Mouse (Mus musculus) hindbrain, embryonic 13.5 days (tissue): ENCODE measurements at regions not wholly inside any gene's neighbourhood (a gene's known extent, or its start where the extent isn't known, plus 50 kb on each side); places are given as distances from the start of the nearest gene placed in this dataset.

Experiments
- ATAC-seq: fragments of 200-750 bp; cut with Nextera tagmentation; 2 replicates; pipeline ENCODE4 v1.8.0; 2017; ENCODE audit warnings: moderate TSS enrichment; ENCODE audit not compliant: low FRiP score
- H3K27ac ChIP-seq: fragments of 300-500 bp; sonication (generic); 2 replicates; pipeline ENCODE4 v1.5.1; 2015; ENCODE audit warnings: inconsistent platforms, mild to moderate bottlenecking, moderate library complexity
- H3K27me3 ChIP-seq: fragments of 300-500 bp; sonication (generic); 2 replicates; pipeline ENCODE4 v1.6.1; 2015; ENCODE audit warnings: mild to moderate bottlenecking, inconsistent platforms
- H3K36me3 ChIP-seq: fragments of 300-500 bp; sonication (generic); 2 replicates; pipeline ENCODE4 v1.6.1; 2015; ENCODE audit warnings: mild to moderate bottlenecking, inconsistent platforms
- H3K4me1 ChIP-seq: fragments of 300-500 bp; sonication (generic); replicated peaks from 2 replicates; pipeline ENCODE4 v1.6.1; 2015; ENCODE audit warnings: inconsistent platforms
- H3K4me2 ChIP-seq: fragments of 300-500 bp; sonication (generic); 2 replicates; pipeline ENCODE4 v1.6.1; 2015; ENCODE audit warnings: inconsistent platforms, mild to moderate bottlenecking, moderate library complexity
- H3K4me3 ChIP-seq: fragments of 300-500 bp; sonication (generic); 2 replicates; pipeline ENCODE4 v1.5.1; 2015; ENCODE audit warnings: mild to moderate bottlenecking, inconsistent platforms
- H3K9ac ChIP-seq: fragments of 300-500 bp; sonication (generic); 2 replicates; pipeline ENCODE4 v1.6.1; 2015; ENCODE audit warnings: mild to moderate bottlenecking, inconsistent platforms
- H3K9me3 ChIP-seq: fragments of 300-500 bp; sonication (generic); 2 replicates; pipeline ENCODE4 v1.6.1; 2016; ENCODE audit warnings: inconsistent platforms
- WGBS: fragments of 180-500 bp; shearing (Covaris S2); methylation state at CpG from one replicate; pipeline ENCODE4 v1.1.7; 2015; 5-methylcytosine and 5-hydroxymethylcytosine counted together

GRCm38 (mm10) chr16:25060266-25060665 lies 226.4 kb upstream of the Tprg start:
- Histone ChIP-seq H3K4me2 (peak overlapping the region; percentile 73; the same call in 1 of the 2 replicates), H3K27ac (no peak overlapping the region; the same call in 1 of the 2 replicates), H3K9me3 (no peaks in the 10 kb centered on the region), H3K4me1 (peaks cover 18% of the 10 kb centered on the region), H3K27me3 (peaks cover 40% of the 10 kb centered on the region), H3K9ac (no peak overlapping the region), H3K4me3 (no peak overlapping the region), H3K36me3 (no peaks in the 10 kb centered on the region)
- 82% methylated on average over 8 of the region's 8 CpGs for WGBS
- ATAC-seq = no peak

- WGBS = 77% methylated on average over 4 of the region's 4 CpGs
- H3K4me3 ChIP-seq = no peak overlapping the region
- ATAC-seq = no peak
- H3K4me2 ChIP-seq = no peak overlapping the region
- no peak overlapping the region for H3K9ac ChIP-seq
- peaks cover 36% of the 10 kb centered on the region for H3K27me3 ChIP-seq
- peaks cover 18% of the 10 kb centered on the region for H3K4me1 ChIP-seq
- H3K27ac ChIP-seq = no peak overlapping the region
- no peaks in the 10 kb centered on the region for H3K36me3 ChIP-seq
- H3K9me3 ChIP-seq = no peaks in the 10 kb centered on the region
These were observed 225.0 kb upstream of the Tprg start for GRCm38 (mm10) chr16:25061631-25062030.

GRCm38 (mm10) chr16:25063981-25064380 lies 222.6 kb upstream of the Tprg start:
- no peak overlapping the region for H3K9ac ChIP-seq

GRCm38 (mm10) chr16:25064538-25064937 lies 222.1 kb upstream of the Tprg start:
- Histone ChIP-seq H3K36me3 (no peaks in the 10 kb centered on the region), H3K4me3 (no peak overlapping the region), H3K9me3 (no peaks in the 10 kb centered on the region), H3K9ac (no peak overlapping the region), H3K27ac (no peak overlapping the region), H3K4me1 (peaks cover 7% of the 10 kb centered on the region), H3K27me3 (peaks cover 30% of the 10 kb centered on the region), H3K4me2 (no peak overlapping the region)
- 11% methylated on average over 4 of the region's 4 CpGs for WGBS
- peak; percentile 58; the same call in 1 of the 2 replicates for ATAC-seq

More at GRCm38 (mm10) chr16:25063981-25064380, 222.6 kb upstream of the Tprg start:
- Histone ChIP-seq H3K4me1 (peaks cover 9% of the 10 kb centered on the region), H3K9me3 (no peaks in the 10 kb centered on the region), H3K27me3 (peaks cover 30% of the 10 kb centered on the region), H3K36me3 (no peaks in the 10 kb centered on the region), H3K4me2 (no peak overlapping the region), H3K27ac (no peak overlapping the region), H3K4me3 (no peak overlapping the region)
- no peak for ATAC-seq

GRCm38 (mm10) chr16:25066822-25067221 lies 219.8 kb upstream of the Tprg start:
- Histone ChIP-seq H3K4me2 (no peak overlapping the region), H3K36me3 (no peaks in the 10 kb centered on the region), H3K4me1 (no peaks in the 10 kb centered on the region), H3K27ac (no peak overlapping the region), H3K27me3 (peaks cover 30% of the 10 kb centered on the region), H3K4me3 (no peak overlapping the region), H3K9ac (no peak overlapping the region), H3K9me3 (no peaks in the 10 kb centered on the region)
- 69% methylated on average over 7 of the region's 7 CpGs for WGBS
- ATAC-seq = no peak

GRCm38 (mm10) chr16:25067276-25068249 lies 219.1 kb upstream of the Tprg start:
- Histone ChIP-seq H3K9me3 (no peaks in the 10 kb centered on the region), H3K9ac (no peak overlapping the region), H3K4me1 (no peaks in the 10 kb centered on the region), H3K27me3 (peaks cover 25% of the 10 kb centered on the region), H3K4me3 (no peak overlapping the region), H3K4me2 (no peak overlapping the region), H3K36me3 (no peaks in the 10 kb centered on the region), H3K27ac (no peak overlapping the region)
- WGBS = 52% methylated on average over 8 of the region's 8 CpGs
- ATAC-seq = no peak

GRCm38 (mm10) chr16:25080811-25081210 lies 205.8 kb upstream of the Tprg start:
- Histone ChIP-seq H3K4me1 (no peaks in the 10 kb centered on the region), H3K27ac (no peak overlapping the region), H3K27me3 (no peaks in the 10 kb centered on the region), H3K36me3 (no peaks in the 10 kb centered on the region), H3K4me3 (no peak overlapping the region), H3K4me2 (no peak overlapping the region), H3K9me3 (no peaks in the 10 kb centered on the region), H3K9ac (no peak overlapping the region)
- no peak for ATAC-seq
- WGBS = 92% methylated on average over 6 of the region's 6 CpGs

- Histone ChIP-seq H3K27me3 (no peaks in the 10 kb centered on the region), H3K9ac (no peak overlapping the region), H3K9me3 (no peaks in the 10 kb centered on the region), H3K4me1 (0 out of 2 replicates have a peak, but pooled peaks cover 7% of the 10 kb centered on the region), H3K4me2 (no peak overlapping the region), H3K4me3 (no peak overlapping the region), H3K36me3 (no peaks in the 10 kb centered on the region), H3K27ac (no peak overlapping the region)
- ATAC-seq = no peak
- 92% methylated on average over 1 of the region's 1 CpGs for WGBS
These were observed 202.9 kb upstream of the Tprg start for GRCm38 (mm10) chr16:25083729-25084128.

- Histone ChIP-seq H3K27ac (no peak overlapping the region), H3K4me2 (no peak overlapping the region), H3K9ac (no peak overlapping the region), H3K4me3 (no peak overlapping the region), H3K27me3 (no peaks in the 10 kb centered on the region), H3K36me3 (no peaks in the 10 kb centered on the region), H3K4me1 (0 out of 2 replicates have a peak, but pooled peaks cover 7% of the 10 kb centered on the region), H3K9me3 (no peaks in the 10 kb centered on the region)
- WGBS = 74% methylated on average over 10 of the region's 10 CpGs
- no peak for ATAC-seq
These were observed 198.6 kb upstream of the Tprg start for GRCm38 (mm10) chr16:25087741-25088648.

- no peaks in the 10 kb centered on the region for H3K27me3 ChIP-seq
- H3K36me3 ChIP-seq = no peaks in the 10 kb centered on the region
- no peak overlapping the region for H3K9ac ChIP-seq
- H3K27ac ChIP-seq = no peak overlapping the region
- no peak for ATAC-seq
- WGBS = 90% methylated on average over 2 of the region's 2 CpGs
- no peak overlapping the region for H3K4me2 ChIP-seq
- H3K4me3 ChIP-seq = no peak overlapping the region
- H3K9me3 ChIP-seq = no peaks in the 10 kb centered on the region
- H3K4me1 ChIP-seq = 0 out of 2 replicates have a peak, but pooled peaks cover 7% of the 10 kb centered on the region
These were observed 198.0 kb upstream of the Tprg start for GRCm38 (mm10) chr16:25088649-25089019.

- H3K4me3 ChIP-seq = no peak overlapping the region
These were observed 182.5 kb upstream of the Tprg start for GRCm38 (mm10) chr16:25104165-25104564.

GRCm38 (mm10) chr16:25104603-25105002 lies 182.0 kb upstream of the Tprg start:
- Histone ChIP-seq H3K4me3 (no peak overlapping the region), H3K9ac (no peak overlapping the region), H3K36me3 (no peaks in the 10 kb centered on the region), H3K4me1 (peaks cover 6% of the 10 kb centered on the region; the same call in 1 of the 2 replicates), H3K27ac (no peak overlapping the region), H3K9me3 (no peaks in the 10 kb centered on the region), H3K4me2 (no peak overlapping the region), H3K27me3 (no peaks in the 10 kb centered on the region)
- peak; percentile 83 for ATAC-seq
- WGBS = 17% methylated on average over 2 of the region's 2 CpGs

More at GRCm38 (mm10) chr16:25104165-25104564, 182.5 kb upstream of the Tprg start:
- Histone ChIP-seq H3K36me3 (no peaks in the 10 kb centered on the region), H3K4me2 (no peak overlapping the region), H3K4me1 (peaks cover 6% of the 10 kb centered on the region; the same call in 1 of the 2 replicates), H3K27ac (no peak overlapping the region), H3K9me3 (peaks cover 3% of the 10 kb centered on the region; the same call in 1 of the 2 replicates), H3K9ac (no peak overlapping the region), H3K27me3 (no peaks in the 10 kb centered on the region)
- ATAC-seq = no peak
- WGBS = 82% methylated on average over 2 of the region's 2 CpGs
